Mouse (Mus musculus) hindbrain, embryonic 16.5 days (tissue): ENCODE results near the gene Ctnnd2. TPM values are rescaled to one million over a fixed set of nuclear protein-coding genes. Genes with fewer than 3 reads are reported as not detected.
"Not testable (repeated sequence)": the region's sequence is repeated elsewhere in the genome, so short reads cannot be mapped to it uniquely, and the experiment has no call there.

Experiments used
- ATAC-seq: fragments of 200-750 bp; cut with Nextera tagmentation; 2 replicates; pipeline ENCODE4 v1.8.0; 2017; ENCODE audit warnings: moderate TSS enrichment, moderate library complexity
- H3K27ac ChIP-seq: fragments of 300-500 bp; sonication (generic); 2 replicates; pipeline ENCODE4 v1.5.1; 2014; ENCODE audit warnings: low read depth, mild to moderate bottlenecking, control low read depth, low read length, moderate library complexity
- H3K27me3 ChIP-seq: fragments of 300-500 bp; sonication (generic); replicated peaks from 2 replicates; pipeline ENCODE4 v1.6.1; 2014; ENCODE audit warnings: low read length; ENCODE audit not compliant: control insufficient read depth, insufficient read depth
- H3K36me3 ChIP-seq: fragments of 300-500 bp; sonication (generic); 2 replicates; pipeline ENCODE4 v1.6.1; 2014; ENCODE audit warnings: mild to moderate bottlenecking, low read length, moderate library complexity, mixed read lengths; ENCODE audit not compliant: control insufficient read depth, insufficient read depth
- H3K4me1 ChIP-seq: fragments of 300-500 bp; sonication (generic); 2 replicates; pipeline ENCODE4 v1.6.1; 2014; ENCODE audit warnings: low read depth, low read length; ENCODE audit not compliant: control insufficient read depth, insufficient read depth
- H3K4me2 ChIP-seq: fragments of 300-500 bp; sonication (generic); 2 replicates; pipeline ENCODE4 v1.6.1; 2014; ENCODE audit warnings: mild to moderate bottlenecking, low read length, control low read depth, moderate library complexity
- H3K4me3 ChIP-seq: fragments of 300-500 bp; sonication (generic); 2 replicates; pipeline ENCODE4 v1.5.1; 2014; ENCODE audit warnings: mild to moderate bottlenecking, low read length, control low read depth, moderate library complexity
- H3K9ac ChIP-seq: fragments of 300-500 bp; sonication (generic); 2 replicates; pipeline ENCODE4 v1.6.1; 2014; ENCODE audit warnings: low read depth, mild to moderate bottlenecking, control low read depth, low read length, moderate library complexity
- H3K9me3 ChIP-seq: fragments of 300-500 bp; sonication (generic); 2 replicates; pipeline ENCODE4 v1.6.1; 2014; ENCODE audit warnings: mild to moderate bottlenecking, low read length, moderate library complexity; ENCODE audit not compliant: control insufficient read depth
- WGBS: fragments of 180-500 bp; shearing (Covaris S2); extraction: QIAGEN DNeasy Blood & Tissue Kit; methylation state at CpG from one replicate; pipeline ENCODE4 v1.1.7; 2014; 5-methylcytosine and 5-hydroxymethylcytosine counted together
- polyA plus RNA-seq: library from polyadenylated mRNA; unstranded; fragments of >200 nt; fragmentation: Nextera tagmentation; extraction: Ambion mirVana; gene quantifications from 2 replicates; pipeline ENCODE4 v1.2.1, GENCODE M21; 2015

Ctnnd2 gene
- 56.9 and 59.9 TPM in 2 replicates for polyA plus RNA-seq

GRCm38 (mm10) chr15:30172391-30173281 is at the start of gene Ctnnd2:
Ctnnd2 (plus strand) TSS chr15:30172593.
- Histone ChIP-seq H3K27ac (peak within 1 kb of the TSS; percentile 99), H3K9me3 (no peaks in the 10 kb centered on the region), H3K4me3 (peak within 1 kb of the TSS; percentile 94), H3K4me1 (peaks cover 4% of the 10 kb centered on the region), H3K9ac (peak within 1 kb of the TSS; percentile 97), H3K36me3 (no peaks in the 10 kb centered on the region), H3K27me3 (no peaks in the 10 kb centered on the region), H3K4me2 (peak within 1 kb of the TSS; percentile 70)
- under 1% methylated on average over 101 of the region's 136 CpGs for WGBS
- peak; percentile 94 for ATAC-seq

GRCm38 (mm10) chr15:30130705-30131104 is 41.7 kb upstream of the Ctnnd2 start:
- H3K36me3 ChIP-seq, result no peaks in the 10 kb centered on the region

DNA sequence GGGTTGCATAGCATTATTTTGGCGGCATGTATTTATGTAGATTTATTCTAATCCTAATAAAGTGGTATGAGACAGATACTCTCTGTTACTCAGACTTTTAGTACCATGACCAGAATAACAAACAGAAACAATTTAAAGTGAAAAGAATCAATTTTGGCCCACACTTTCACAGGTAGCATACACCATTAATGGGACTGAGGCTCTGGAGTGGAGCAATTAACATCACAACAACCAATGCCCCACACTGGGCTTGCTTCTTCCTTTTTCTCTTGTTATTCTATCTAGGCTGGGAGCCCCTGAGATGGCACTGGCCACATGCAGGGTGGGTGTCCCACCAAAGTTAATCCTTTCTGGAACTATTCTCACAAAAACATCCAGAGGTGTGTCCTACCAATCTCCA is 32.8 kb upstream of the Ctnnd2 start:
- not testable (repeated sequence) for H3K27me3 ChIP-seq, H3K9ac ChIP-seq, ATAC-seq, H3K9me3 ChIP-seq, H3K27ac ChIP-seq, H3K36me3 ChIP-seq, H3K4me2 ChIP-seq, H3K4me3 ChIP-seq, H3K4me1 ChIP-seq
- WGBS, result 37% methylated on average over 1 of the region's 1 CpGs

More at GRCm38 (mm10) chr15:30130705-30131104, 41.7 kb upstream of the Ctnnd2 start:
- H3K4me3 ChIP-seq, result no peak overlapping the region
- no peak overlapping the region for H3K27ac ChIP-seq
- no peak overlapping the region for H3K9ac ChIP-seq
- no peak overlapping the region for H3K4me2 ChIP-seq
- no peaks in the 10 kb centered on the region for H3K4me1 ChIP-seq
- no peaks in the 10 kb centered on the region for H3K9me3 ChIP-seq
- H3K27me3 ChIP-seq, result no peaks in the 10 kb centered on the region
- 63% methylated on average over 6 of the region's 6 CpGs for WGBS
- ATAC-seq, result no peak

DNA sequence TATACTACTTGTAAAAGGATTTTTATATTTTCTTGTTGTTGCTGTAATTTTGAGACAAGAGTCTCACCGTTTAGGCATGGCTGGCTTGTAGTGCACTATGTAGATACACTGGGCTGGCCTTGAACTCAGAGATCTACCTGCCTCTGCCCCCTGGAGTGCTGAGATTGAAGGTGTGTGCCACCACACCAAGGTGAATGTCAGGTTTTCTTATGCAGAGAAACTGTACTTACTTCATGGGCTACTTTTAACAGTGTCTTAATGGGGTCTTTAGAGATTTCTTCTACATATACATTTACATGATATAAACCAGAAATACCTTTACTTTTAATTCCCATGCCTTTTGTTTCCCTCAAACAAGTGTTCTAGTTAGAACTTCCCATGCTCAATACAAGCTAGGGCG is 27.0 kb upstream of the Ctnnd2 start:
- Histone ChIP-seq H3K4me2 (no peak overlapping the region), H3K4me1 (no peaks in the 10 kb centered on the region), H3K4me3 (no peak overlapping the region), H3K27ac (no peak overlapping the region), H3K27me3 (no peaks in the 10 kb centered on the region), H3K9me3 (no peaks in the 10 kb centered on the region), H3K9ac (no peak overlapping the region), H3K36me3 (no peaks in the 10 kb centered on the region)
- WGBS, result 87% methylated on average over 2 of the region's 2 CpGs
- ATAC-seq, result no peak

- no peak for ATAC-seq
Measured at GRCm38 (mm10) chr15:30152176-30152575, 20.2 kb upstream of the Ctnnd2 start.

GRCm38 (mm10) chr15:30157975-30158374 is 14.4 kb upstream of the Ctnnd2 start:
- Histone ChIP-seq H3K36me3 (no peaks in the 10 kb centered on the region), H3K9ac (no peak overlapping the region), H3K27ac (no peak overlapping the region), H3K27me3 (no peaks in the 10 kb centered on the region), H3K4me1 (no peaks in the 10 kb centered on the region), H3K4me2 (no peak overlapping the region), H3K4me3 (no peak overlapping the region), H3K9me3 (no peaks in the 10 kb centered on the region)
- ATAC-seq, result no peak
- WGBS, result 95% methylated on average over 1 of the region's 1 CpGs

More at GRCm38 (mm10) chr15:30152176-30152575, 20.2 kb upstream of the Ctnnd2 start:
- Histone ChIP-seq H3K27ac (no peak overlapping the region), H3K4me2 (no peak overlapping the region), H3K4me1 (no peaks in the 10 kb centered on the region), H3K27me3 (no peaks in the 10 kb centered on the region), H3K4me3 (no peak overlapping the region), H3K36me3 (no peaks in the 10 kb centered on the region), H3K9ac (no peak overlapping the region), H3K9me3 (no peaks in the 10 kb centered on the region)
- WGBS, result 49% methylated on average over 2 of the region's 2 CpGs

DNA sequence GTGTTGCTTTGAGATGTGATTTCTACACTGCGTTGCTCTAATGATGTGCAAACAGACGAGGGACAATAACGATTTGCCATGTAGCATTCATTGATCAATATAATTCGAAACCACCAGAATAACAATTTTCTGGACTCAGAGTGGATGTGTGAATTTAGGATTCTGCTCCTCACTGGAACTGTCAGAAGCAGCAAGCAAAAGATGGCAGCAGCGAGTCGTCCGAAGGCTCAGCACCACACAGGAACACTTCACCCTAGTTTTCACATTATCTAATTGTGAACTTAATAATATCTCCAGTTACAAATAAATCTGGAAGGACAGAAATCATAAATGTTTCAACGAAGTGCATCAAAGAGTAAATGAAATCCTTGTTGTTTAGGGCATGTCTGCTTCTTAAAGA is 2.4 kb upstream of the Ctnnd2 start:
- H3K27me3 ChIP-seq, result no peaks in the 10 kb centered on the region
- no peak overlapping the region for H3K4me3 ChIP-seq
- no peak overlapping the region for H3K4me2 ChIP-seq
- no peaks in the 10 kb centered on the region for H3K36me3 ChIP-seq
- no peak overlapping the region for H3K27ac ChIP-seq
- no peak overlapping the region for H3K9ac ChIP-seq
- peaks cover under 1% of the 10 kb centered on the region for H3K4me1 ChIP-seq
- ATAC-seq, result no peak
- 74% methylated on average over 8 of the region's 8 CpGs for WGBS
- H3K9me3 ChIP-seq, result no peaks in the 10 kb centered on the region

- H3K36me3 ChIP-seq, result no peaks in the 10 kb centered on the region
- ATAC-seq, result no peak
Measured at GRCm38 (mm10) chr15:30171493-30172195, 749 bp upstream of the Ctnnd2 start.

GRCm38 (mm10) chr15:30173370-30173941 is 1.1 kb downstream of the Ctnnd2 start:
- Histone ChIP-seq H3K36me3 (no peaks in the 10 kb centered on the region), H3K9ac (peak overlapping the region; percentile 97), H3K4me2 (peak overlapping the region; percentile 70), H3K9me3 (no peaks in the 10 kb centered on the region), H3K27me3 (no peaks in the 10 kb centered on the region), H3K4me3 (peak overlapping the region; percentile 94), H3K4me1 (peaks cover 4% of the 10 kb centered on the region), H3K27ac (peak overlapping the region; percentile 99)
- peak; percentile 69 for ATAC-seq
- under 1% methylated on average over 29 of the region's 29 CpGs for WGBS

More at GRCm38 (mm10) chr15:30171493-30172195, 749 bp upstream of the Ctnnd2 start:
- H3K4me3 ChIP-seq, result peak overlapping the region; percentile 94
- no peaks in the 10 kb centered on the region for H3K27me3 ChIP-seq
- no peaks in the 10 kb centered on the region for H3K9me3 ChIP-seq
- H3K4me1 ChIP-seq, result peaks cover 4% of the 10 kb centered on the region
- peak overlapping the region; percentile 70 for H3K4me2 ChIP-seq
- peak overlapping the region; percentile 99 for H3K27ac ChIP-seq
- 16% methylated on average over 11 of the region's 11 CpGs for WGBS
- H3K9ac ChIP-seq, result peak overlapping the region; percentile 97
